ENCODE assay signal across 10 mouse cellular contexts in genomic region chr16:8117543-8118167, GRCm38 (mm10).
A peak's percentile ranks its signal among the peaks of the same experiment; 100 is the strongest.
DNase-seq lines count a peak whose midpoint lies in the region; ATAC-seq and TF ChIP-seq lines count a peak whose summit lies in the region.
"Had no signal": no experiment of that assay in that cellular context is flagged by ENCODE, and none has a peak within 500 bp of the region (broad histone marks: within the 10 kb centered on the region; RNA-seq: fewer than 3 reads in every experiment).

No protein-coding gene starts in this region.

- DNase-seq in kidney, postnatal 0 days (ENCODE audit: low spot score): peak; percentile 31
- no peak for DNase-seq in kidney, adult 8-10 months
- peak; percentile 42 for DNase-seq in embryo, embryonic 11 days
- peak; percentile 7 for DNase-seq in hindbrain, embryonic 10.5 days (ENCODE audit: low spot score)
- peak; percentile 59 for DNase-seq in limb, embryonic 10.5 days (ENCODE audit: low spot score)
- no peak for DNase-seq in cerebellum, adult 11 months
- DNase-seq in embryonic facial prominence, embryonic 10.5 days (ENCODE audit: low spot score): no peak
- DNase-seq in heart, adult 8-10 months (ENCODE audit: low spot score): no peak
- DNase-seq: gastrocnemius, postnatal 25 days; liver had no signal

- H3K27me3 ChIP-seq in kidney, postnatal 0 days (ENCODE audit: insufficient read depth, low read length): no peaks in the 10 kb centered on the region
- no peaks in the 10 kb centered on the region for H3K27me3 ChIP-seq in hindbrain, embryonic 10.5 days (ENCODE audit: insufficient read depth, poor library complexity, severe bottlenecking)
- no peaks in the 10 kb centered on the region for H3K27me3 ChIP-seq in limb, embryonic 10.5 days (ENCODE audit: low read depth, poor library complexity, severe bottlenecking)
- H3K27me3 ChIP-seq in embryonic facial prominence, embryonic 10.5 days (replicated peaks; ENCODE audit: low read depth, poor library complexity, severe bottlenecking): no peaks in the 10 kb centered on the region

- H3K9ac ChIP-seq in kidney, postnatal 0 days (ENCODE audit: low read depth, low read length): no peak overlapping the region

- H3K9me3 ChIP-seq in kidney, postnatal 0 days (replicated peaks; ENCODE audit: low read length): no peaks in the 10 kb centered on the region
- H3K9me3 ChIP-seq in hindbrain, embryonic 10.5 days: no peaks in the 10 kb centered on the region
- H3K9me3 ChIP-seq in limb, embryonic 10.5 days (replicated peaks): no peaks in the 10 kb centered on the region
- H3K9me3 ChIP-seq in embryonic facial prominence, embryonic 10.5 days: no peaks in the 10 kb centered on the region

- no peaks in the 10 kb centered on the region for H3K4me1 ChIP-seq in kidney, postnatal 0 days (replicated peaks; ENCODE audit: insufficient read depth, low read length)
- 0 out of 2 replicates have a peak, but pooled peaks cover 5% of the 10 kb centered on the region for H3K4me1 ChIP-seq in hindbrain, embryonic 10.5 days (replicated peaks)
- H3K4me1 ChIP-seq in limb, embryonic 10.5 days: peaks cover 12% of the 10 kb centered on the region
- H3K4me1 ChIP-seq in embryonic facial prominence, embryonic 10.5 days: no peaks in the 10 kb centered on the region

- no peak overlapping the region for H3K4me2 ChIP-seq in kidney, postnatal 0 days (ENCODE audit: low read length)

- H3K36me3 ChIP-seq in kidney, postnatal 0 days (ENCODE audit: insufficient read depth, low read length): no peaks in the 10 kb centered on the region
- H3K36me3 ChIP-seq in hindbrain, embryonic 10.5 days: no peaks in the 10 kb centered on the region
- H3K36me3 ChIP-seq in limb, embryonic 10.5 days: no peaks in the 10 kb centered on the region
- no peaks in the 10 kb centered on the region for H3K36me3 ChIP-seq in embryonic facial prominence, embryonic 10.5 days (replicated peaks)

- no peak overlapping the region for H3K27ac ChIP-seq in kidney, postnatal 0 days
- no peak overlapping the region for H3K27ac ChIP-seq in hindbrain, embryonic 10.5 days
- H3K27ac ChIP-seq in limb, embryonic 10.5 days: no peak overlapping the region
- H3K27ac ChIP-seq in embryonic facial prominence, embryonic 10.5 days (replicated peaks): no peak overlapping the region

- H3K4me3 ChIP-seq in kidney, postnatal 0 days (replicated peaks; ENCODE audit: low read depth, low read length): no peak overlapping the region
- H3K4me3 ChIP-seq in hindbrain, embryonic 10.5 days: no peak overlapping the region
- no peak overlapping the region for H3K4me3 ChIP-seq in limb, embryonic 10.5 days
- H3K4me3 ChIP-seq in embryonic facial prominence, embryonic 10.5 days: no peak overlapping the region

- TF ChIP-seq CTCF in kidney, postnatal 0 days (IDR thresholded peaks at IDR 0.05; ENCODE audit: low read depth): no peak

- 0 out of 2 replicates have a peak, but pooled peaks have one; percentile 25 for ATAC-seq in kidney, postnatal 0 days (replicated peaks; ENCODE audit: low FRiP score, low read depth)

- WGBS in kidney, postnatal 0 days: 23% methylated on average over 11 of the region's 11 CpGs
- 63% methylated on average over 11 of the region's 11 CpGs for WGBS in hindbrain, embryonic 10.5 days
- WGBS in limb, embryonic 10.5 days: 21% methylated on average over 11 of the region's 11 CpGs
- WGBS in embryonic facial prominence, embryonic 10.5 days: 76% methylated on average over 11 of the region's 11 CpGs

Comparison
In these comparisons a context has a peak if more than half of its experiments do, and no peak if none do; other contexts are left out.
1. DNase-seq: peak in kidney, postnatal 0 days (single experiment), embryo, embryonic 11 days (single experiment), hindbrain, embryonic 10.5 days (single experiment) and limb, embryonic 10.5 days (single experiment); none in kidney, adult 8-10 months (0 of 2), cerebellum, adult 11 months (single experiment), embryonic facial prominence, embryonic 10.5 days (single experiment) and heart, adult 8-10 months (single experiment).